Mouse (Mus musculus) midbrain, embryonic 14.5 days (tissue): ENCODE measurements around the gene Clic6. TPM values are rescaled to one million over a fixed set of nuclear protein-coding genes. Genes with fewer than 3 reads are reported as not detected.

Source experiments
- ATAC-seq: fragments of 200-750 bp; cut with Nextera tagmentation; 2 replicates; pipeline ENCODE4 v1.8.0; 2017; ENCODE audit warnings: moderate number of reproducible peaks, moderate library complexity; ENCODE audit not compliant: low FRiP score, low TSS enrichment
- DNase-seq: peaks from one replicate; pipeline ENCODE4 v3.0.0-alpha.2; 2015
- H3K27ac ChIP-seq: fragments of 300-500 bp; sonication (generic); replicated peaks from 2 replicates; pipeline ENCODE4 v1.5.1; 2014; ENCODE audit warnings: mild to moderate bottlenecking, low read depth, low read length, moderate library complexity
- H3K27me3 ChIP-seq: fragments of 300-500 bp; sonication (generic); 2 replicates; pipeline ENCODE4 v1.6.1; 2014; ENCODE audit warnings: low read length, control low read depth, mixed read lengths; ENCODE audit not compliant: control insufficient read depth, insufficient read depth
- H3K36me3 ChIP-seq: fragments of 300-500 bp; sonication (generic); 2 replicates; pipeline ENCODE4 v1.6.1; 2014; ENCODE audit warnings: low read length, control low read depth; ENCODE audit not compliant: control insufficient read depth, insufficient read depth
- H3K4me1 ChIP-seq: fragments of 300-500 bp; sonication (generic); 2 replicates; pipeline ENCODE4 v1.6.1; 2014; ENCODE audit warnings: mild to moderate bottlenecking, antibody characterized with exemption, low read length, control low read depth; ENCODE audit not compliant: control insufficient read depth, insufficient read depth
- H3K4me2 ChIP-seq: fragments of 300-500 bp; sonication (generic); 2 replicates; pipeline ENCODE4 v1.6.1; 2014; ENCODE audit warnings: mild to moderate bottlenecking, low read length, moderate library complexity
- H3K4me3 ChIP-seq: fragments of 300-500 bp; sonication (generic); replicated peaks from 2 replicates; pipeline ENCODE4 v1.5.1; 2014; ENCODE audit warnings: low read depth, low read length
- H3K9ac ChIP-seq: fragments of 300-500 bp; sonication (generic); replicated peaks from 2 replicates; pipeline ENCODE4 v1.6.1; 2014; ENCODE audit warnings: mild to moderate bottlenecking, low read length, moderate library complexity
- H3K9me3 ChIP-seq: fragments of 300-500 bp; sonication (generic); 2 replicates; pipeline ENCODE4 v1.6.1; 2016; ENCODE audit warnings: low read length, control low read depth, mixed read lengths; ENCODE audit not compliant: control insufficient read depth
- WGBS: fragments of 180-500 bp; shearing (Covaris S2); extraction: QIAGEN DNeasy Blood & Tissue Kit; methylation state at CpG from one replicate; pipeline ENCODE4 v1.1.7; 2014; 5-methylcytosine and 5-hydroxymethylcytosine counted together
- polyA plus RNA-seq: library from polyadenylated mRNA; unstranded; fragments of >200 nt; fragmentation: Nextera tagmentation; extraction: Ambion mirVana; gene quantifications from 2 replicates; pipeline ENCODE4 v1.2.1, GENCODE M21; 2014

Gene Clic6
- polyA plus RNA-seq, 1 experiment from 2014 or later: 0.91 TPM

DNA sequence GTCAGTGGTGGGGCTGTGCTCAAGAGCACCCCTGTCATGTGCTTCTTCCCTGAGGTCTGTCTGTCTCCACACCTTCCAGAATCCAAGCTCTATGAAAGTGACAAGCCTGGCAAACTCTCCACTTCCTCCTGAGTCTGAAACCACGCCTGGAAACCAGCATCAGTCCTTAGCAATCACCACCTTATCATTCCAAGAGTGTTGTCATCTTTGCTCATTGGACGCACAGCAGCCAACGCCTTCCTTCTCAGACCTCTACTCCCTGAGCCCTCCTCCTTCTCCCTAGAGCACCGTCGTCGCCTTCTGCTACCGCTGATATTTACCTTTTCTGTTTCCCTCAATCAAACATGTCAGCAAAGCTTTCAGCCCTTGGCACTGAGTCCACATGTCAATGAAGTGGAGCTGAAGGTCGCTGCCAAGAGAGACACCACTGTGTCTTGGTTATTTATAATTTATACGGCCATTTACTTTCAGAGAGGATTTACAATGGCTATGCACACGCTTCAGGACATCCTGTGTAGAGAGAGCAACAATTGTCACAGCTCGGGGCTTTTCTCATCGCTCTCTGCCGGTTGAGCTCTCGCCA lies 21.1 kb upstream of the Clic6 start:
- no peaks in the 10 kb centered on the region for H3K9me3 ChIP-seq
- H3K4me2 ChIP-seq: peak overlapping the region; percentile 75
- H3K27me3 ChIP-seq: no peaks in the 10 kb centered on the region
- 31% methylated on average over 14 of the region's 14 CpGs for WGBS
- H3K4me3 ChIP-seq: peak overlapping the region; percentile 86
- 0 out of 2 replicates have a peak overlapping the region, but pooled peaks have one; percentile 1 for H3K27ac ChIP-seq
- H3K9ac ChIP-seq: peak overlapping the region; percentile 80
- peaks cover 15% of the 10 kb centered on the region for H3K4me1 ChIP-seq
- no peaks in the 10 kb centered on the region for H3K36me3 ChIP-seq
- DNase-seq (peak; percentile 52), ATAC-seq (no peak)

DNA sequence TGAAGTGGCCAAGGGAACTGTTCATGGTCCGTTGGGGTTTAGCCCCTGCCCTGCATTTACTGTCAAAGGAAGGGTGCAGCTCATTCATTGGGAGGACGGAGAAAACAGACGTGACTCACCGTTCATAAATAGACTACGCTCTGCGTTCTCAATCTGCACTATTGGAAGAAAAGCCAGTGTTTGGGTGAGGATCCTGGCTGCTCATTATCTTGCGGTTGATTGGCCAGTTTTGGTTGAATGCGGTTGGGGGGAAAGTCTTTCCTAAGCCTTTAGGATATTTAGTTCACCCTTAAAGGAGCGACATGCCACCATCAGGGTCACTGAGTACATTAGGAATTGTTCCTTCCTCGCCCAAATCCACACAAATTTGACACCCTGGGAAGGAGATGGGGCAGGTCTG lies 20.3 kb upstream of the Clic6 start:
- peak; percentile 50 for DNase-seq
- 4% methylated on average over 10 of the region's 10 CpGs for WGBS
- no peaks in the 10 kb centered on the region for H3K9me3 ChIP-seq
- H3K27me3 ChIP-seq: no peaks in the 10 kb centered on the region
- ATAC-seq: no peak
- H3K4me3 ChIP-seq: peak overlapping the region; percentile 86
- no peak overlapping the region; the same call in 1 of the 2 replicates for H3K27ac ChIP-seq
- peaks cover 15% of the 10 kb centered on the region for H3K4me1 ChIP-seq
- peak overlapping the region; percentile 75 for H3K4me2 ChIP-seq
- H3K36me3 ChIP-seq: no peaks in the 10 kb centered on the region
- peak overlapping the region; percentile 80 for H3K9ac ChIP-seq

DNA sequence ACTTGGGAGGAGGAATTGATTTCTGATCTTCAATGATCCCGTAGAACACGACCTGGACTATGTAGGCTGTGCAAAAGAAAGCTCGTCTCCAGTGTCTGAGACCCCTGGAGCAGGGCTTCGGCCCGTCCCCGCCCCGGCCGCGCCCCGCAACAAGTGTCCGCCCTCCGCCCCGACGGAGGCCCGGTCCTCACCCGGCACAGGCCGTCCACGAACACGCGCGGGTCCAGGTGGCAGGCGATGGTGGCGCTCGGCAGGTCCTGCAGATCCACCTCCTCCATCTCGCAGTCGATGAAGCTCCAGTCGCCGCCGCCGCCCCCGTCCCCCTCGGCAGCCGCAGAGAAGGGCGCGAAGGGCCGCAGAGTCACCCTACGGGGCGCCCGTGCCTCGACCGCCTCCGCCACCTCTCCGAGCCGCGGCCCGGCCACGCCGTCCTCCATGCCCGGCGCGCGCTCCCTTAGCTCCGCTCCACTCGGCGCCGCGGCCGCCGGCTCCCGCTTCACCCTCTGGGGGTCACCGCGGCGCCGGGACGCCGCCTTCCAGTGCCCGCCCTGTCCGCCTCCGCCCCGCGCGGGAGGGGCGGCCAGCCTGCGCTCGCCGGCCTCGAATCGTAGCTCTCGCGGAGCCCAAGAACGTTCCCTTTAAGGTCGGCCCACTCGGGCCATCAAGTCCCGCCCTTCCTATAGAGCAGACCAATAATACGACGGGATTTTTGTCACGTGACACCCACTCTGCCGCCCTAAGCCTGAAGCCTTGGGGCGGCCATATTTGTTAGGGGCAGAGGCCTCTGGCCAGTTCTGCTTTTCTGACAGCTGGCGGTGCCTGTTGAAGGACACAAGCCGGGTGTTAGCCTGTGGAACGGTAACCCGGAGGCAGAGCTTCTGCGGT lies 19.7 kb upstream of the Clic6 start:
- H3K4me2 ChIP-seq: peak overlapping the region; percentile 75
- ATAC-seq (peak; percentile 99), DNase-seq (peak; percentile 99)
- under 1% methylated on average over 89 of the region's 94 CpGs for WGBS
- peak overlapping the region; percentile 80 for H3K9ac ChIP-seq
- peak overlapping the region; percentile 86 for H3K4me3 ChIP-seq
- H3K9me3 ChIP-seq: no peaks in the 10 kb centered on the region
- no peaks in the 10 kb centered on the region for H3K27me3 ChIP-seq
- H3K4me1 ChIP-seq: peaks cover 15% of the 10 kb centered on the region
- no peaks in the 10 kb centered on the region for H3K36me3 ChIP-seq
- peak overlapping the region; percentile 78 for H3K27ac ChIP-seq

DNA sequence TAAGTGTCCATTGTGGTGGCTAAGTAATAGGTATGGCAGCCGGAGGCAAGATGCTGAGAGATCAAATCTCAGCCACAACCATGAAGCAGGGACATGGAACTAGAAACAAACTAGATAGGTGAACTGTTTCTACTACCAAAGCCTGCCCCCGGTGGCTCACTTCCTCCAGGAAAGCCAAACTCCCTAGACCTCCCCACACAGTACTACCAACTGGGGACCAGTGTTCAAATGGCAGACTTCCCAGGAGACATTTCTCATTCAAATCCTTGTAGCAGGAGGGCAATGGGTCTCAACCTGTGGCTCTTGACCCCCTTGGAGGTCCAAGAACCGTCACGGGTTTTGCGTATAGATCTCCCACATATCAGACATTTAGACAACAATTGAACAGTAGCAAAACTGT lies 18.5 kb upstream of the Clic6 start:
- Histone ChIP-seq H3K9ac (no peak overlapping the region), H3K4me2 (no peak overlapping the region), H3K36me3 (no peaks in the 10 kb centered on the region), H3K4me1 (peaks cover 15% of the 10 kb centered on the region), H3K27me3 (no peaks in the 10 kb centered on the region), H3K4me3 (no peak overlapping the region), H3K27ac (no peak overlapping the region), H3K9me3 (no peaks in the 10 kb centered on the region)
- ATAC-seq: no peak
- 77% methylated on average over 5 of the region's 5 CpGs for WGBS
- DNase-seq: no peak

DNA sequence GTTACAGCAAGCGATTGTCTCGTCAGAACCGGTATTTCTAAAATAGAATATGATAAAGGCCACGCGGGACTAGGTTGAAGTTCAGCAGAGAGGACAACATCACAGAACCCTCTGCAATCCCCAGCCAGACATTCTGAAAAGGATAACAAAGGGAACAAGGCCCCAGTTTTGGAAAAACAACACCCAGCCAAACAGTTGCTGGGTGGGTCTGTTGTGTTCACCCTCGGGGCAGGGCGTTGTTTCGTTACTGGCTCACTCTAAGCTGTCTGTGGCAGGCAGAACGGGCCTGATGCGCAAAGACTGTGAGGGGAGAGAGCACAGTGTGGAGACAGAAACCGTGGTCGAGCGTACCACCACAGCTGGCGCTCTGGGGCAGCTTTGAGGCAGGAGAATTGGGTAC lies 17.1 kb upstream of the Clic6 start:
- DNase-seq (no peak), ATAC-seq (no peak)
- Histone ChIP-seq H3K4me1 (peaks cover 13% of the 10 kb centered on the region), H3K27me3 (no peaks in the 10 kb centered on the region), H3K4me3 (no peak overlapping the region), H3K4me2 (no peak overlapping the region), H3K9ac (no peak overlapping the region), H3K9me3 (no peaks in the 10 kb centered on the region), H3K36me3 (no peaks in the 10 kb centered on the region), H3K27ac (no peak overlapping the region)
- 75% methylated on average over 14 of the region's 14 CpGs for WGBS

DNA sequence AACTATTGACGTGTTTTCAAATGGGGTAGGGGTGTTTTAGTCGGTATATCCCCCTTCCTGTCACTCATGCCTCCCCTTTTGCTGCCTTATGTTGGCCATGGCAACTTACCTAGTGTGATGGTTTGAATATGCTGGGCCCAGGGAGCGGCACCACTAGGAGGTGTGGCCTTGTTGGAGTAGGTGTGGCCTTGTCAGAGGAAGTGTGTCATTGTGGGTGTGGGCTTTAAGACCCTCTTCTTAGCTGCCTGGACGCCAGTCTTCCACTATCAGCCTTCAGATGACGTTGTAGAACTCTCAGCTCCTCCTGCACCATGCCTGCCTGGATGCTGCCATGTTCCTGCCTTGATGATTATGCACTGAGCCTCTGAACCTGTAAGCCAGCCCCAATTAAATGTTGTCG lies 14.8 kb upstream of the Clic6 start, which contains the start of gene Rcan1:
TSS of gene Rcan1 (minus strand) at position 162 of the 400 bp plus-strand sequence.
- H3K9ac ChIP-seq: no peak within 1 kb of the TSS
- H3K36me3 ChIP-seq: no peaks in the 10 kb centered on the region
- DNase-seq (no peak), ATAC-seq (no peak)
- WGBS: 74% methylated on average over 6 of the region's 6 CpGs
- no peak within 1 kb of the TSS for H3K4me3 ChIP-seq
- no peaks in the 10 kb centered on the region for H3K27me3 ChIP-seq
- H3K9me3 ChIP-seq: no peaks in the 10 kb centered on the region
- no peak within 1 kb of the TSS for H3K27ac ChIP-seq
- no peak within 1 kb of the TSS for H3K4me2 ChIP-seq
- H3K4me1 ChIP-seq: no peaks in the 10 kb centered on the region

DNA sequence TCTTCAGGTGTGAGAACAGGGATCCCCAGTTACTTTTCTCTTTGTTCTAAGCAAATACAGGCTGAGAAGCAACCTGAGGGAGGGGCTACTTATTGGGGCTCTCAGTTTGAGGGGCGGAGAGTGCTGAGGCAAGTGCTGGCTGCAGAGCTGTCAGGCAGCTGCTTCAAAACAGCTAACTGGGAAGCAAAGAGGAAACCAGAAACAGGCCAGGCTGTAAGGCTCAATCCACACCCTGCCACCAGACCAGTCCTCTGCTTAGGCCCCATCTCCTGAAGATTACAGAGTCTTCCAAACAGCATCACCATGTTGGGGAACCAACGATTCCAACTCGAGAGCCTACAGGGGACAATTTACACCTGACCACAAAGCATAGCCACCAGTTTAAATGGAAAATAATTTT lies 12.6 kb upstream of the Clic6 start:
- Histone ChIP-seq H3K36me3 (no peaks in the 10 kb centered on the region), H3K9ac (no peak overlapping the region), H3K9me3 (no peaks in the 10 kb centered on the region), H3K4me3 (no peak overlapping the region), H3K4me1 (no peaks in the 10 kb centered on the region), H3K4me2 (no peak overlapping the region), H3K27me3 (no peaks in the 10 kb centered on the region), H3K27ac (no peak overlapping the region)
- no peak for DNase-seq
- ATAC-seq: no peak
- 88% methylated on average over 3 of the region's 3 CpGs for WGBS

DNA sequence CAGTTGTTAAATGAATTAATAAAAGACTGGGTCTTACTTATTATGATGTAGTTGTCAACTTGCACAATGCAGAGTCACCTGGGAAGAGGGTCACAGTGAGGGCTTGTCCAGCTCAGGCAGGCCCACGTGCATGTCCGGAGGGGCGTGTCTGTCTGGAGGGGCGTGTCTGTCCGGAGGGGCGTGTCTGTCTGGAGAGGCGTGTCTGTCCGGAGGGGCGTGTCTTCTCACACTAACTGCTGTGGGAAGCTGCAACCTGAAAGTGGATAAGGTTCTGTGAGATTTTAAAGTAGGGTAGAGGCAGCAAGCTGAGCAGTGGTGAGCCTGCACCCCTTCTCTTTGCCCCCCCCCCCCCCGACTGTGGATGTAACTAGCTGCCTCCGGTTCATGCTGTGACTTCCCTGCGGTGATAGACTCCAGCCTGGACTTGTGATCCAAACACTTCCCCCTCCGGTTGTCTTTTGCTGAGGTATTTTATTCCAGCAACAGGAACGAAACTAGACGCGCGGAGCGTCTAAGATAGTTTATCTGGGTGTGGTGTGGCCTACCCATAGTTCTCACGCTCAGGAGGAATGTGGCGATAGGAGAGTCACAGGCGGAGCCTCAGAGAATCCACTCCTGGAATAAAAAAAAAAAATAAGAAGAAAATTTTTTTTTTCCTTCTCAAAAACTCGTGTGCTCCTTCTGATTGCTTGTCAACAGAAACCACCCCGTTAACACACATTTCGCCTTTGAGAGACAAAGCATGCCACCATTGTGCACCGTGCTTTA lies 10.3 kb upstream of the Clic6 start:
- DNase-seq: no peak
- Histone ChIP-seq H3K9me3 (no peaks in the 10 kb centered on the region), H3K4me3 (no peak overlapping the region), H3K27ac (no peak overlapping the region), H3K4me2 (no peak overlapping the region), H3K9ac (no peak overlapping the region), H3K4me1 (no peaks in the 10 kb centered on the region), H3K27me3 (no peaks in the 10 kb centered on the region), H3K36me3 (no peaks in the 10 kb centered on the region)
- WGBS: 63% methylated on average over 25 of the region's 25 CpGs
- no peak for ATAC-seq
